Mouse (Mus musculus) layer of hippocampus, adult 9-11 months (tissue): Measurements from ENCODE around the gene Hoxa5.

ENCODE experiments used
- DNase-seq: peaks from one replicate; pipeline ENCODE4 v3.0.0; 2022

Gene Hoxa5

GRCm38 (mm10) chr6:52239625-52240388 lies 35.4 kb upstream of the Hoxa5 start:
- DNase-seq = no peak

GRCm38 (mm10) chr6:52238976-52239375 lies 34.6 kb upstream of the Hoxa5 start:
- DNase-seq = no peak

GRCm38 (mm10) chr6:52238155-52238545 lies 33.8 kb upstream of the Hoxa5 start:
- DNase-seq = no peak

GRCm38 (mm10) chr6:52237346-52238154 lies 33.2 kb upstream of the Hoxa5 start:
- no peak for DNase-seq

GRCm38 (mm10) chr6:52236806-52237205 lies 32.4 kb upstream of the Hoxa5 start:
- DNase-seq = no peak

- no peak for DNase-seq
Observed at GRCm38 (mm10) chr6:52235866-52236265, 31.5 kb upstream of the Hoxa5 start.

- DNase-seq = no peak
Observed at GRCm38 (mm10) chr6:52235267-52235666, 30.9 kb upstream of the Hoxa5 start.

- DNase-seq = no peak
Observed at GRCm38 (mm10) chr6:52234428-52235140, 30.2 kb upstream of the Hoxa5 start.

GRCm38 (mm10) chr6:52233546-52234427 lies 29.4 kb upstream of the Hoxa5 start:
- no peak for DNase-seq

GRCm38 (mm10) chr6:52232984-52233545 lies 28.7 kb upstream of the Hoxa5 start:
- DNase-seq = no peak

GRCm38 (mm10) chr6:52232568-52232965 lies 28.2 kb upstream of the Hoxa5 start:
- DNase-seq = no peak

- DNase-seq = no peak
Observed at GRCm38 (mm10) chr6:52231885-52232567, 27.6 kb upstream of the Hoxa5 start.

- no peak for DNase-seq
Observed at GRCm38 (mm10) chr6:52230516-52231165, 26.3 kb upstream of the Hoxa5 start, which contains the start of gene Hoxa9. TSS of gene Hoxa9 (minus strand) at chr6:52231089.

- DNase-seq = no peak
Observed at GRCm38 (mm10) chr6:52229558-52230416, 25.4 kb upstream of the Hoxa5 start.

GRCm38 (mm10) chr6:52228475-52229465 lies 24.4 kb upstream of the Hoxa5 start:
- DNase-seq = no peak

- DNase-seq = no peak
Observed at GRCm38 (mm10) chr6:52227470-52228222, 23.3 kb upstream of the Hoxa5 start.

- DNase-seq = no peak
Observed at GRCm38 (mm10) chr6:52226569-52227257, 22.3 kb upstream of the Hoxa5 start.
